Mouse (Mus musculus) midbrain, embryonic 11.5 days (tissue): ENCODE data around the gene Zfp933. TPM values are rescaled to one million over a fixed set of nuclear protein-coding genes. Genes with fewer than 3 reads are reported as not detected.
A peak's percentile ranks its signal among the peaks of the same experiment; 100 is the strongest.
"Not testable (repeated sequence)": the region's sequence is repeated elsewhere in the genome, so short reads cannot be mapped to it uniquely, and the experiment has no call there.

ENCODE experiments used
- ATAC-seq: fragments of 200-750 bp; cut with Nextera tagmentation; 2 replicates; pipeline ENCODE4 v1.8.0; 2017; ENCODE audit warnings: moderate TSS enrichment, moderate library complexity; ENCODE audit not compliant: low FRiP score
- DNase-seq: peaks from one replicate; pipeline ENCODE4 v3.0.0; 2015; ENCODE audit warnings: low spot score; ENCODE audit errors: missing footprints
- H3K27ac ChIP-seq: fragments of 300-500 bp; sonication (generic); 2 replicates; pipeline ENCODE4 v1.5.1; 2014; ENCODE audit warnings: low read depth, low read length
- H3K27me3 ChIP-seq: fragments of 300-500 bp; sonication (generic); 2 replicates; pipeline ENCODE4 v1.6.1; 2014; ENCODE audit warnings: mild to moderate bottlenecking, low read length, moderate library complexity, mixed read lengths; ENCODE audit not compliant: control insufficient read depth, insufficient read depth
- H3K36me3 ChIP-seq: fragments of 300-500 bp; sonication (generic); 2 replicates; pipeline ENCODE4 v1.6.1; 2014; ENCODE audit warnings: mild to moderate bottlenecking, low read length, moderate library complexity, mixed read lengths; ENCODE audit not compliant: control insufficient read depth, insufficient read depth
- H3K4me1 ChIP-seq: fragments of 300-500 bp; sonication (generic); 2 replicates; pipeline ENCODE4 v1.6.1; 2014; ENCODE audit warnings: low read length; ENCODE audit not compliant: control insufficient read depth, insufficient read depth
- H3K4me2 ChIP-seq: fragments of 300-500 bp; sonication (generic); 2 replicates; pipeline ENCODE4 v1.6.1; 2014; ENCODE audit warnings: mild to moderate bottlenecking, moderate library complexity
- H3K4me3 ChIP-seq: fragments of 300-500 bp; sonication (generic); 2 replicates; pipeline ENCODE4 v1.5.1; 2014; ENCODE audit warnings: low read depth, low read length
- H3K9ac ChIP-seq: fragments of 300-500 bp; sonication (generic); 2 replicates; pipeline ENCODE4 v1.6.1; 2014; ENCODE audit warnings: low read length
- H3K9me3 ChIP-seq: fragments of 300-500 bp; sonication (generic); 2 replicates; pipeline ENCODE4 v1.6.1; 2016; ENCODE audit warnings: low read length; ENCODE audit not compliant: control insufficient read depth
- WGBS: fragments of 180-500 bp; shearing (Covaris S2); extraction: QIAGEN DNeasy Blood & Tissue Kit; methylation state at CpG from one replicate; pipeline ENCODE4 v1.1.7; 2014; 5-methylcytosine and 5-hydroxymethylcytosine counted together
- polyA plus RNA-seq: library from polyadenylated mRNA; unstranded; fragments of >200 nt; fragmentation: Nextera tagmentation; extraction: Ambion mirVana; gene quantifications from 2 replicates; pipeline ENCODE4 v1.2.1, GENCODE M21; 2014

Zfp933 gene
- polyA plus RNA-seq, 1 experiment from 2014 or later = 7.4 TPM

DNA sequence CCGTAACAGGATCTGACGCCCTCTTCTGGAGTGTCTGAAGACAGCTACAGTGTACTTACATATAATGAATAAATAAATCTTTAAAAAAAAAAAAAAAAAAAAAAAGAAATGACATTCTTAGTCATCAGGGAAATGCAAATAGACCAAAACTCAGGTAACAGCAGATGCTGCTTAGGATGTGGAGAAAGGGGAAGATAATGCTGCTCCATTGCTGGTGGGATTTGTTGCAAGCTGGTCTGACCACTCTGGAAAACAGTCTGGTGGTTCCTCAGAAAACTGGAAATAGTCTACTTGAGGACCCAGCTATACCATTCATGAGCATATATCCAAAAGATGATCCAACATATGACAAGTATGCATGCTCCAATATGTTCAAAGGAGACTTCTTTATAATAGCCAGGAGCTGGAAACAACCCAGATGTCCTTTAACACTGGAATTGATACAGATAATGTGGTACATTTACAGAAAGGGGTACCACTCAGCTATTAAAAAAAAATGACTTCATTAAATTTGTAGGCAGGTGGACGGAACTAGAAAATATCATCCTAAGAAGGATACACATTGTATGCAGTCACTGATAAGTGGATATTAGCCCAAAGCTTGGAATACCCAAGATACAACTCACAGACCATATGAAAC is 54.0 kb downstream of the Zfp933 start:
- 89% methylated on average over 1 of the region's 3 CpGs for WGBS

DNA sequence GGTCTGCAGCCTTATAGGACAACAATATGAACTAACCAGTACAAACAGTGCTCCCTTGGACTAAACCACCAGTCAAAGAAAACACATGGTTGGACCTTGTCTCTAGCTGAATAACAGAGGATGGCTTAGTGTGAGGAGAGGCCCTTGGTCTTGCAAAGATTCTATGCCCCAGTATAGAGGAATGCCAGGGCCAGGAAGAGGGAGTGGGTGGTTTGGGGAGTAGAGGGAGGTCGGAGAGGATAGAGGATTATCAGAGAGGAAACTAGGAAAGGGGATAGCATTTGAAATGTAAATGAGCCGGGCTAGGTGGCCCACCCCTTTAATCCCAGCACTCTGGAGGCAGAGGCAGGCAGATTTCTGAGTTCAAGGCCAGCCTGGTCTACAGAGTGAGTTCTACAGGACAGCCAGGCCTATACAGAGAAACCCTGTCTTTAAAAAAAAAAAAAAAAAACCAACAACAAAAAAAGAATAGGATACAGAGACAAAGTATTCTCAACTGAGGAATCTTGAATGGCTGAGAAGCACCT is 54.7 kb downstream of the Zfp933 start:
- not testable (repeated sequence) for H3K4me3 ChIP-seq, H3K27me3 ChIP-seq, H3K27ac ChIP-seq, H3K9me3 ChIP-seq, H3K4me2 ChIP-seq, H3K36me3 ChIP-seq, H3K4me1 ChIP-seq, H3K9ac ChIP-seq
- ATAC-seq (peak; percentile 66), DNase-seq (peak; percentile 56)
- WGBS = 67% methylated on average over 2 of the region's 2 CpGs

More for the DNA sequence above, 54.0 kb downstream of the Zfp933 start:
- H3K4me2 ChIP-seq, H3K36me3 ChIP-seq, H3K9ac ChIP-seq, H3K4me3 ChIP-seq, H3K27me3 ChIP-seq, H3K9me3 ChIP-seq, H3K27ac ChIP-seq, H3K4me1 ChIP-seq: not testable (repeated sequence)
- DNase-seq = peak; percentile 62
- 0 out of 2 replicates have a peak, but pooled peaks have one; percentile 27 for ATAC-seq

- ATAC-seq, H3K4me1 ChIP-seq: not testable (repeated sequence)
Measured at GRCm38 (mm10) chr4:147791729-147792128, 56.4 kb downstream of the Zfp933 start.

More at GRCm38 (mm10) chr4:147791729-147792128, 56.4 kb downstream of the Zfp933 start:
- H3K9me3 ChIP-seq, H3K27me3 ChIP-seq, H3K27ac ChIP-seq, H3K4me3 ChIP-seq, H3K9ac ChIP-seq, H3K36me3 ChIP-seq, DNase-seq, H3K4me2 ChIP-seq: not testable (repeated sequence)

Other genes with a start within 250 kb of the Zfp933 start
- 2.8 and 3.1 TPM in 2 replicates for gene Zfp979, start 205.9 kb downstream of the Zfp933 start, polyA plus RNA-seq
- gene Zfp534, start 145.8 kb downstream of the Zfp933 start, polyA plus RNA-seq = not detected in 2 replicates
- gene Zfp984, start 38.6 kb downstream of the Zfp933 start, polyA plus RNA-seq = 8.9 and 9.2 TPM in 2 replicates
- 34.6 and 39.2 TPM in 2 replicates for gene Miip, start 20.4 kb upstream of the Zfp933 start, polyA plus RNA-seq
- gene Fv1, start 20.6 kb upstream of the Zfp933 start, polyA plus RNA-seq = 15.2 and 15.7 TPM in 2 replicates
- gene Mfn2, start 56.3 kb upstream of the Zfp933 start, polyA plus RNA-seq = 36.8 and 42.4 TPM in 2 replicates
- 24.2 and 25.8 TPM in 2 replicates for gene Plod1, start 88.4 kb upstream of the Zfp933 start, polyA plus RNA-seq
- gene 2510039O18Rik, start 92.5 kb upstream of the Zfp933 start, polyA plus RNA-seq = 14.3 and 15.3 TPM in 2 replicates
- 0.23 and 0.29 TPM in 2 replicates for gene Nppb, start 137.4 kb upstream of the Zfp933 start, polyA plus RNA-seq
- 0.51 and 0.68 TPM in 2 replicates for gene Nppa, start 152.4 kb upstream of the Zfp933 start, polyA plus RNA-seq
- gene Clcn6, start 190.5 kb upstream of the Zfp933 start, polyA plus RNA-seq = 19.2 and 20.2 TPM in 2 replicates
- gene Mthfr, start 190.7 kb upstream of the Zfp933 start, polyA plus RNA-seq = 17.8 and 18.9 TPM in 2 replicates
- gene Agtrap, start 239.7 kb upstream of the Zfp933 start, polyA plus RNA-seq = 11.7 TPM in 2 replicates